14 mouse cellular contexts compared by ENCODE assay signal in genomic region chr17:74684927-74685326, GRCm38 (mm10).
"Had no signal": no experiment of that assay in that cellular context is flagged by ENCODE, and none has a peak within 500 bp of the region (broad histone marks: within the 10 kb centered on the region; RNA-seq: fewer than 3 reads in every experiment).

No protein-coding gene starts in this region.

- H3K27ac ChIP-seq: limb, embryonic 12.5 days; limb, embryonic 15.5 days; liver, embryonic 14.5 days; lung, embryonic 15.5 days had no signal

- ATAC-seq: intestine, postnatal 0 days had no signal

- H3K9ac ChIP-seq: limb, embryonic 12.5 days; limb, embryonic 15.5 days; liver, embryonic 14.5 days; lung, embryonic 15.5 days had no signal

- H3K4me2 ChIP-seq: limb, embryonic 12.5 days; limb, embryonic 15.5 days; liver, embryonic 11.5 days; lung, embryonic 15.5 days; midbrain, embryonic 11.5 days had no signal

- DNase-seq: left cerebral cortex, postnatal 4 days; lung, adult 18-20 months; lung, postnatal 10 days; lung, postnatal 36 days; midbrain, embryonic 14.5 days; thymus, adult 18-20 months; thymus, postnatal 36 days had no signal

- H3K27me3 ChIP-seq: limb, embryonic 12.5 days; limb, embryonic 15.5 days; lung, embryonic 15.5 days had no signal

- H3K9me3 ChIP-seq: limb, embryonic 12.5 days; limb, embryonic 15.5 days; lung, embryonic 15.5 days had no signal

- H3K4me1 ChIP-seq: limb, embryonic 12.5 days; limb, embryonic 15.5 days; lung, embryonic 15.5 days had no signal

- H3K4me3 ChIP-seq: limb, embryonic 12.5 days; limb, embryonic 15.5 days; lung, embryonic 15.5 days had no signal
